Mouse (Mus musculus) cortical plate, adult 2 months (tissue): ENCODE data around the gene Mrtfa.

ENCODE experiments used
- CTCF ChIP-seq: fragments of 200-500 bp; IDR thresholded peaks from 2 replicates; pipeline ENCODE4 v1.5.1; 2011; ENCODE audit warnings: mild to moderate bottlenecking, control low read depth, low read length; ENCODE audit not compliant: insufficient read depth; ENCODE audit errors: extremely low read depth
- POLR2A ChIP-seq: fragments of 200-500 bp; IDR thresholded peaks from 2 replicates; pipeline ENCODE4 v1.6.1; 2011; ENCODE audit warnings: mild to moderate bottlenecking, low read length, control low read depth; ENCODE audit not compliant: insufficient read depth; ENCODE audit errors: extremely low read depth

GRCm38 (mm10) chr15:81034119-81034518, 156.4 kb downstream of the Mrtfa start:
- TF ChIP-seq CTCF (no peak), POLR2A (no peak)
